Mouse (Mus musculus) testis, adult 2 months (tissue): ENCODE measurements at regions not wholly inside any gene's neighbourhood (a gene's known extent, or its start where the extent isn't known, plus 50 kb on each side); places are given as distances from the start of the nearest gene placed in this dataset.
"Not testable (repeated sequence)": the region's sequence is repeated elsewhere in the genome, so short reads cannot be mapped to it uniquely, and the experiment has no call there.

Experiments
- H3K27ac ChIP-seq: fragments of 200-500 bp; 2 replicates; pipeline ENCODE4 v1.5.1; 2012; ENCODE audit warnings: low read depth, low read length; ENCODE audit not compliant: control insufficient read depth, insufficient read depth
- H3K27me3 ChIP-seq: fragments of 200-500 bp; 2 replicates; pipeline ENCODE4 v1.6.1; 2012; ENCODE audit warnings: mild to moderate bottlenecking, low read length, moderate library complexity; ENCODE audit not compliant: control insufficient read depth, insufficient read depth
- H3K36me3 ChIP-seq: fragments of 200-500 bp; 2 replicates; pipeline ENCODE4 v1.6.1; 2012; ENCODE audit warnings: mild to moderate bottlenecking, low read length; ENCODE audit not compliant: control insufficient read depth, insufficient read depth
- H3K4me1 ChIP-seq: fragments of 200-500 bp; 2 replicates; pipeline ENCODE4 v1.6.1; 2012; ENCODE audit warnings: low read length; ENCODE audit not compliant: control insufficient read depth, insufficient read depth
- H3K4me3 ChIP-seq: fragments of 200-500 bp; 2 replicates; pipeline ENCODE4 v1.5.1; 2012; ENCODE audit warnings: low read depth, mild to moderate bottlenecking, low read length, moderate library complexity, mixed read lengths; ENCODE audit not compliant: control insufficient read depth
- CTCF ChIP-seq: fragments of 200-500 bp; IDR thresholded peaks from 2 replicates; pipeline ENCODE4 v1.5.1; 2012; ENCODE audit warnings: low read depth, mild to moderate bottlenecking, inconsistent platforms, low read length, moderate library complexity; ENCODE audit not compliant: control insufficient read depth, insufficient read depth, insufficient replicate concordance
- POLR2A ChIP-seq: fragments of 200-500 bp; IDR thresholded peaks from 2 replicates; pipeline ENCODE4 v1.6.1; 2012; ENCODE audit warnings: low read depth, mild to moderate bottlenecking, inconsistent platforms, low read length, moderate library complexity; ENCODE audit not compliant: control insufficient read depth

- H3K36me3 ChIP-seq: no peaks in the 10 kb centered on the region; the same call in 1 of the 2 replicates
- TF ChIP-seq POLR2A (no peak), CTCF (no peak)
- 0 out of 2 replicates have a peak overlapping the region, but pooled peaks have one; percentile 9 for H3K27ac ChIP-seq
- H3K4me1 ChIP-seq: peaks cover 3% of the 10 kb centered on the region
- H3K27me3 ChIP-seq: no peaks in the 10 kb centered on the region
- H3K4me3 ChIP-seq: no peak overlapping the region
Observed at GRCm38 (mm10) chr17:27299297-27299696, 95.0 kb upstream of the Lemd2 start.

DNA sequence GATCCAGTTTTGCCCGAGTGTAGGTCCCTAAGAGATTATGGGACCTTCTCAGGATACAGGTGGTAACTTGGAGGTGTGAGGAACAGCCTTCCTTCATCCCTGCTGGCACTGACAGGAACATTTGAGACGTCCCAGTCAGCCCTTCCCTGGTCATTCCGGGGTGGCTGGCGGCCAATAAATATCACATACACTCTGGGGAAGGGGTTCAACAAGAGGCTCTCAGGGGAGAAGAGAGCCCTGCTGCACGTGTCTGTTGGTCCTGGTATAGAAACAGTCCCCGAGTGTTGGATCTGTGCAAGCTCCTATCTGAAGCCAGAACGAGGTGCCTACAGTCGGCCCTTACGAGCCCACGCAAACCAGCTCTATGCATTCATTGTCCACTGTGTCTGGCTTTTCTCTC, 94.1 kb upstream of the Lemd2 start:
- peaks cover 3% of the 10 kb centered on the region for H3K4me1 ChIP-seq
- H3K27ac ChIP-seq: peak overlapping the region; percentile 26; the same call in 1 of the 2 replicates
- TF ChIP-seq CTCF (no peak), POLR2A (no peak)
- no peak overlapping the region for H3K4me3 ChIP-seq
- H3K27me3 ChIP-seq: no peaks in the 10 kb centered on the region
- no peaks in the 10 kb centered on the region; the same call in 1 of the 2 replicates for H3K36me3 ChIP-seq

DNA sequence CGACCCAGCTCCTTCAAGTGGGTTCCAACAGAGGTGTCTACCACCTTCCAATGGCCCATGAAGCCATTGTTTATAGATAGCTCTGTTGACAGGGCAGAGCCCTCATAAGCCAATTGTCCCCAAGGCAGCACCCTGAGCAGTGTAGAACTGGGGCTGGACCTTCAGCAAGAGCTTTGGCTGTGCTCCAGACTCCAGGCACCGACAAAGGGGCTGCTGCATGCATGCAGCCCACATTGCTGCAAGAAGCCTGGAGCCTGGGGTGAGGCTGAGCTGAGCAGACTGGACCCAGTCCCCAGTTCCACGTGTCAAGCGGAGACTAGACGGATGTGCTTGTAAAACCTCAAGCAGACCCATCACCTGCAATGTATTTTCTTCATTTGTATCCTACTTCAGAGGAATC, 91.9 kb upstream of the Lemd2 start:
- TF ChIP-seq CTCF (no peak), POLR2A (no peak)

GRCm38 (mm10) chr17:27294208-27294604, 89.9 kb upstream of the Lemd2 start:
- Histone ChIP-seq H3K4me1 (peaks cover 3% of the 10 kb centered on the region; the same call in 1 of the 2 replicates), H3K36me3 (peaks cover 1% of the 10 kb centered on the region), H3K27me3 (no peaks in the 10 kb centered on the region), H3K27ac (no peak overlapping the region), H3K4me3 (no peak overlapping the region)
- no peak; the same call in 1 of the 2 replicates for TF ChIP-seq POLR2A
- no peak for TF ChIP-seq CTCF

More for the DNA sequence above, 91.9 kb upstream of the Lemd2 start:
- no peak overlapping the region for H3K4me3 ChIP-seq
- H3K27me3 ChIP-seq: no peaks in the 10 kb centered on the region
- no peak overlapping the region for H3K27ac ChIP-seq
- H3K4me1 ChIP-seq: peaks cover 3% of the 10 kb centered on the region; the same call in 1 of the 2 replicates
- H3K36me3 ChIP-seq: no peaks in the 10 kb centered on the region; the same call in 1 of the 2 replicates

- Histone ChIP-seq H3K4me3 (no peak overlapping the region), H3K36me3 (peaks cover 1% of the 10 kb centered on the region), H3K27ac (no peak overlapping the region; the same call in 1 of the 2 replicates), H3K27me3 (no peaks in the 10 kb centered on the region), H3K4me1 (peaks cover 3% of the 10 kb centered on the region; the same call in 1 of the 2 replicates)
- TF ChIP-seq CTCF (no peak), POLR2A (peak; percentile 31; the same call in 1 of the 2 replicates)
Observed at GRCm38 (mm10) chr17:27293586-27294207, 89.4 kb upstream of the Lemd2 start.

- Histone ChIP-seq H3K27ac (peak overlapping the region; percentile 22; the same call in 1 of the 2 replicates), H3K27me3 (no peaks in the 10 kb centered on the region), H3K4me3 (no peak overlapping the region), H3K4me1 (peaks cover 3% of the 10 kb centered on the region; the same call in 1 of the 2 replicates), H3K36me3 (peaks cover 1% of the 10 kb centered on the region)
- TF ChIP-seq POLR2A (no peak), CTCF (no peak)
Observed at GRCm38 (mm10) chr17:27291673-27292072, 87.4 kb upstream of the Lemd2 start.

- Histone ChIP-seq H3K4me3 (no peak overlapping the region), H3K27me3 (no peaks in the 10 kb centered on the region), H3K36me3 (peaks cover 1% of the 10 kb centered on the region), H3K4me1 (peaks cover 3% of the 10 kb centered on the region; the same call in 1 of the 2 replicates), H3K27ac (no peak overlapping the region)
- TF ChIP-seq POLR2A: no peak
- no peak for TF ChIP-seq CTCF
Observed at GRCm38 (mm10) chr17:27291176-27291575, 86.9 kb upstream of the Lemd2 start.

DNA sequence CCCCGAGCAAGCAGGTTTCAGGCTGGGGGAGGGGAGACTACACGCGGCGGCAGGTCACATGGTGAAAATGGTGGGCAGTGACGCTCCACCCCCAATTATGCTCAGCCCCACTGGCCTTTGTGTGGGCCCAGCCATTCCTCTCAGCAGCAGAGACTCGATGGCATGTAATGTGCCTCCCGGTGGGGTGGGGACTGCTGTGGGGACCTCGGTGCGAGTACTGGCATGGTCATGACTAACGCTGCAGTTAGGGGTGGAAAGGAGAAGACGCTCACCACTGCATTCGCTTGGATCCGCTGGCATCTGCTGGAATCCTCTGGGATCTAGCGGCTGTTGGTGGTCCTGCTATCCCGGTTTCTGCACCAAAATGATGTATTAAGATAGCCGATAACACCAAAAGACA, 86.0 kb upstream of the Lemd2 start:
- peak; percentile 35; the same call in 1 of the 2 replicates for TF ChIP-seq POLR2A
- TF ChIP-seq CTCF: no peak
- Histone ChIP-seq H3K27me3 (no peaks in the 10 kb centered on the region), H3K27ac (no peak overlapping the region), H3K36me3 (peaks cover 1% of the 10 kb centered on the region), H3K4me3 (no peak overlapping the region), H3K4me1 (peaks cover 3% of the 10 kb centered on the region; the same call in 1 of the 2 replicates)

DNA sequence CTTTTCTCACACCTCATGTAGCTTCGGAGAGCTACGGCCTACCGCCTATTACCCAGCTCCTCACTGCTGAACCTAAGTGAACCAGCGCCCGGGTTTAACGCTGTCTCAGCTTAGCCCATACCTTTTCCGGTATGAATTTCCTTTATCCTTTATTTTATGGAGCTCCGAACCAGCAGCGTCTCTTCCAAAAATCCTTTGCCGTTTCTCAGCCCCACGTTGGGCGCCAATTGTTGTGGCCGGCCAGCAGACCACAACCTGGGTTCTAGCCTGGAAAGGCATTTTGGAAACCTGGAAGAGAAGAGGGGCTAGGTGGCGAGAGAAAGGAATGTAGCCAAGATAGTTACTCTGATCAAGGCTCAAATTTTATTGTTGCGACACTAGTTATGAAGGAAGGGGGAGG, 85.5 kb upstream of the Lemd2 start:
- not testable (repeated sequence) for H3K27me3 ChIP-seq, H3K27ac ChIP-seq, H3K4me3 ChIP-seq, H3K4me1 ChIP-seq, H3K36me3 ChIP-seq

DNA sequence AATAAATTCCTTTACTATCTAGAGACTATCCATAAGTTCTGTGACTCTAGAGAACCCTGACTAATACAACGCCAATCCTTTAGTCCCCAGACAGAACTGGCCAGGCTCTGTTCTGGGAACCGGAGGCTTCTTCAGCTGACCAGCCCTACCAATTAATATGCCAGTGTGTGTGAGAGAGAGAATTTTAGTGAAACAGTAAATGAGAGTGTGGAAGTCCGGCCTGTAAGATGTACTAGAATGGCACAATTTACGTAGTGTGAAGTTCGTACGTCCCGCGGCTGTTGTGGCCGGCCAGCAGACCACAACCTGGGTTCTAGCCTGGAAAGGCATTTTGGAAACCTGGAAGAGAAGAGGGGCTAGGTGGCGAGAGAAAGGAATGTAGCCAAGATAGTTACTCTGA, 83.7 kb upstream of the Lemd2 start:
- H3K27ac ChIP-seq, H3K36me3 ChIP-seq, H3K27me3 ChIP-seq, H3K4me1 ChIP-seq, H3K4me3 ChIP-seq: not testable (repeated sequence)
